Mouse (Mus musculus) stomach, postnatal 0 days (tissue): Measurements from ENCODE around the gene Prpf6. TPM values are rescaled to one million over a fixed set of nuclear protein-coding genes. Genes with fewer than 3 reads are reported as not detected.

Source experiments
- ATAC-seq: fragments of 200-750 bp; cut with Nextera tagmentation; 2 replicates; pipeline ENCODE4 v1.8.0; 2017; ENCODE audit not compliant: low FRiP score, low TSS enrichment
- DNase-seq: peaks from one replicate; pipeline ENCODE4 v3.0.0-alpha.2; 2016; ENCODE audit warnings: low spot score
- H3K27ac ChIP-seq: fragments of 300-500 bp; sonication (generic); replicated peaks from 2 replicates; pipeline ENCODE4 v1.5.1; 2014; ENCODE audit warnings: mild to moderate bottlenecking, control low read depth
- H3K27me3 ChIP-seq: fragments of 300-500 bp; sonication (generic); 2 replicates; pipeline ENCODE4 v1.6.1; 2014; ENCODE audit warnings: low read length; ENCODE audit not compliant: control insufficient read depth, insufficient read depth
- H3K36me3 ChIP-seq: fragments of 300-500 bp; sonication (generic); 2 replicates; pipeline ENCODE4 v1.6.1; 2014; ENCODE audit warnings: low read length, mixed read lengths; ENCODE audit not compliant: control insufficient read depth, insufficient read depth
- H3K4me1 ChIP-seq: fragments of 300-500 bp; sonication (generic); replicated peaks from 2 replicates; pipeline ENCODE4 v1.6.1; 2014; ENCODE audit warnings: antibody characterized with exemption; ENCODE audit not compliant: control insufficient read depth, insufficient read depth
- H3K4me2 ChIP-seq: fragments of 300-500 bp; sonication (generic); replicated peaks from 2 replicates; pipeline ENCODE4 v1.6.1; 2014; ENCODE audit warnings: low read depth, mild to moderate bottlenecking, control low read depth, moderate library complexity
- H3K4me3 ChIP-seq: fragments of 300-500 bp; sonication (generic); 2 replicates; pipeline ENCODE4 v1.5.1; 2014; ENCODE audit warnings: low read depth, low read length, control low read depth
- H3K9ac ChIP-seq: fragments of 300-500 bp; sonication (generic); 2 replicates; pipeline ENCODE4 v1.6.1; 2014; ENCODE audit warnings: mild to moderate bottlenecking, low read length, control low read depth, mixed read lengths
- H3K9me3 ChIP-seq: fragments of 300-500 bp; sonication (generic); 2 replicates; pipeline ENCODE4 v1.6.1; 2016; ENCODE audit warnings: low read length; ENCODE audit not compliant: control insufficient read depth
- CTCF ChIP-seq: IDR thresholded peaks from 2 replicates; pipeline ENCODE4 v1.5.1; 2016; ENCODE audit warnings: antibody characterized with exemption, low read depth, mild to moderate bottlenecking, moderate library complexity
- EP300 ChIP-seq: optimal IDR thresholded peaks from 2 replicates; pipeline ENCODE3; 2016; ENCODE audit warnings: antibody characterized with exemption
- WGBS: fragments of 180-500 bp; shearing (Covaris S2); extraction: QIAGEN DNeasy Blood & Tissue Kit; methylation state at CpG from one replicate; pipeline ENCODE4 v1.1.7; 2014; 5-methylcytosine and 5-hydroxymethylcytosine counted together
- polyA plus RNA-seq: library from polyadenylated mRNA; unstranded; fragments of >200 nt; fragmentation: Nextera tagmentation; extraction: Ambion mirVana; gene quantifications from 2 replicates; pipeline ENCODE4 v1.2.1, GENCODE M21; 2015

Gene Prpf6
- polyA plus RNA-seq, 1 experiment from 2014 or later, result 28.3 TPM

DNA sequence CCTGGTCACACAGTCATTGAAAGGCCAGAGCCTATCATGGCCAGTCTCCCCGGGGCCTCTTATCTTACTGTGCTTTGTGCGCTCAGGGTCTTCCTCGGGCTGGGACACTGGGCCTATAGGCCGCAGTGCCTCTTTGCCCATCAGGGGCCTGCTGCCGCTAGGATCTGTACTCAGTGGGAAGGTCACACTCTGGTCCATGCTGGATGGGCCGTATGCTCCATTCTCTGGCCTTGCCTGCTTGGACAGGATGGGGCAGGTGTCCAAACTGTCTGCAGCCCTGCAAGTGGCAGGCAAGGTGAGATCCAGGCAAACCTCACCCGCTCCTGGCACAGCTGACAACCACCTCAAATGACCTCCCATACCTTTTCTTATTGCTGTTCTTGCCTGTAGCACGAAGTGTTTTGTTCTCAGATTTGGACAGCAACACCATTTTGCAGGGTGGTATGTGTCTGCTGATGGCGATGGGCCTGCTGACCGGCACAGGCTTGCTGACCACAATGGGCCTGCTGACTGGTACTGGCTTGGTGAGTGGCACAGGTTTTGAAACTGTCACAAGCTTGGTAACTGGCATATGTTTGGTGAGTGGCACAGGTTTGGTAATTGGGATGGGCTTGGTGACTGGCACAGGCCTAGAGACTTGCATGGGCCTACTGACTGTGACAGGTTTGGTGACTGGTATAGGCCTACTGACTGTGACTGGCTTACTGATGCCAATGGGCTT, 2.5 kb upstream of the Prpf6 start:
- H3K27me3 ChIP-seq, result no peaks in the 10 kb centered on the region
- no peak overlapping the region for H3K27ac ChIP-seq
- H3K9ac ChIP-seq, result no peak overlapping the region
- H3K36me3 ChIP-seq, result peaks cover 24% of the 10 kb centered on the region; the same call in 1 of the 2 replicates
- 0 out of 2 replicates have a peak, but pooled peaks cover 2% of the 10 kb centered on the region for H3K4me1 ChIP-seq
- DNase-seq, result no peak
- 93% methylated on average over 10 of the region's 10 CpGs for WGBS
- no peak overlapping the region for H3K4me2 ChIP-seq
- H3K4me3 ChIP-seq, result no peak overlapping the region
- TF ChIP-seq CTCF, result no peak
- no peak for TF ChIP-seq EP300
- ATAC-seq, result no peak
- no peaks in the 10 kb centered on the region for H3K9me3 ChIP-seq

- no peak for ATAC-seq
- Histone ChIP-seq H3K27me3 (no peaks in the 10 kb centered on the region), H3K4me3 (no peak overlapping the region), H3K9me3 (no peaks in the 10 kb centered on the region), H3K27ac (no peak overlapping the region), H3K36me3 (peaks cover 24% of the 10 kb centered on the region; the same call in 1 of the 2 replicates), H3K4me2 (no peak overlapping the region), H3K4me1 (0 out of 2 replicates have a peak, but pooled peaks cover 2% of the 10 kb centered on the region), H3K9ac (no peak overlapping the region)
- WGBS, result 94% methylated on average over 9 of the region's 9 CpGs
- DNase-seq, result no peak
- TF ChIP-seq CTCF, result no peak
- no peak for TF ChIP-seq EP300
These were observed 1.9 kb upstream of the Prpf6 start for GRCm38 (mm10) chr2:181589732-181590105.

GRCm38 (mm10) chr2:181590471-181590870, 1.2 kb upstream of the Prpf6 start:
- Histone ChIP-seq H3K4me1 (0 out of 2 replicates have a peak, but pooled peaks cover 2% of the 10 kb centered on the region), H3K27me3 (no peaks in the 10 kb centered on the region), H3K36me3 (peaks cover 21% of the 10 kb centered on the region; the same call in 1 of the 2 replicates), H3K4me3 (no peak overlapping the region), H3K27ac (no peak overlapping the region), H3K9ac (no peak overlapping the region), H3K9me3 (no peaks in the 10 kb centered on the region), H3K4me2 (no peak overlapping the region)
- WGBS, result 90% methylated on average over 5 of the region's 5 CpGs
- TF ChIP-seq EP300 (no peak), CTCF (no peak)
- DNase-seq, result no peak
- no peak for ATAC-seq

DNA sequence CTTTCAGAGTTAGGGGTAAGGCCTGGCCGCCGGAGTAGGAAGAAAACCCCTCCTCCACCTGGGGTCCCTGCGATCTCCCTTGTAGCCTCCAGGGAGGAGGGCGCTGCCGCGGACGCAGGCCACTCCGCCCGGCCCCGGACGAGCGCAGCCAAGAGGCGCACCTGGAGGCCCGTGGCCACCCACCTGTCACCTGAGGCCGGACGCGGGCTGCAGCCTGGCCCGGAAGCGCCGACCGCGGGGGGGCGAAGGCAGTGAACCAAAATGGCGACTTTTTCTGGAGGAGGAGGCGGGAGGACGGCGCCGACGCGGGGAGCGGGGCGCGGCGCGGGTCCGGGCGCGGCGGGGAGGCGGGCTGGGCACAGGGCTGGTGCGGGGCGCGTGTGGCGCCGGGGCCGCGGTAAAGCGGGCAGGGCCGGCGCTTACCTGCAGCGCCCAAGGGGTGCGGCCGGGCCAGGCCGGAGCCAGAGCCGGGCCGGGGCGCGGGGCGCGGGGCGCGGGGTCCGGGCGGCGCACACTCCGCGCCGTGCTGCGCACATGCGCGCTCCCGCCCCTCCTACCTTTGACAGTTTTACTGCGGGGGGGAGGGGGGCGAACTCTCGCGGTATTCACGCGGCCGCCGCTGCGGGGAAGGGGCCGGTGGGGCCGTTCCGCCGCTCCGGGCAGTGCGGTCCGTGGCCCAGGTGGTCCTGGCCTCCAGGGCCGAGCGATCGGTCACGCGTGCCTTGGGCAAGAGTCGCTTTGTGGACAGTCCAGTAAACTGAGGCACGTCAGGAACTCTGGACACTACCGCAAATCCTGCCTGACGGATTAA, 768 bp downstream of the Prpf6 start, which contains the start of gene Zfp512b:
Gene Zfp512b, minus strand, starts transcription at position 573 of the 811 bp plus-strand sequence.
- Histone ChIP-seq H3K36me3 (peaks cover 7% of the 10 kb centered on the region; the same call in 1 of the 2 replicates), H3K4me3 (peak within 1 kb of the TSS; percentile 87), H3K4me1 (0 out of 2 replicates have a peak, but pooled peaks cover 2% of the 10 kb centered on the region), H3K9me3 (no peaks in the 10 kb centered on the region), H3K9ac (peak within 1 kb of the TSS; percentile 96), H3K27me3 (no peaks in the 10 kb centered on the region), H3K27ac (peak within 1 kb of the TSS; percentile 94), H3K4me2 (peak within 1 kb of the TSS; percentile 79)
- TF ChIP-seq CTCF, result peak; percentile 22; the same call in 1 of the 2 replicates
- no peak for TF ChIP-seq EP300
- under 1% methylated on average over 47 of the region's 97 CpGs for WGBS
- ATAC-seq (peak; percentile 65), DNase-seq (peak; percentile 82)

- DNase-seq, result no peak
- H3K4me3 ChIP-seq, result peak overlapping the region; percentile 87
- TF ChIP-seq CTCF, result no peak
- no peak for TF ChIP-seq EP300
- ATAC-seq, result peak; percentile 16; the same call in 1 of the 2 replicates
- H3K4me2 ChIP-seq, result peak overlapping the region; percentile 79
- WGBS, result 4% methylated on average over 6 of the region's 6 CpGs
- no peaks in the 10 kb centered on the region for H3K27me3 ChIP-seq
- no peaks in the 10 kb centered on the region for H3K9me3 ChIP-seq
- 0 out of 2 replicates have a peak, but pooled peaks cover 2% of the 10 kb centered on the region for H3K4me1 ChIP-seq
- peak overlapping the region; percentile 94 for H3K27ac ChIP-seq
- peaks cover 7% of the 10 kb centered on the region; the same call in 1 of the 2 replicates for H3K36me3 ChIP-seq
- peak overlapping the region; percentile 96 for H3K9ac ChIP-seq
These were observed 1.4 kb downstream of the Prpf6 start for GRCm38 (mm10) chr2:181593042-181593421.
